Mouse (Mus musculus): ENCODE measurements at regions not wholly inside any gene's neighbourhood (a gene's known extent, or its start where the extent isn't known, plus 50 kb on each side); places are given as distances from the start of the nearest gene placed in this dataset.

DNA sequence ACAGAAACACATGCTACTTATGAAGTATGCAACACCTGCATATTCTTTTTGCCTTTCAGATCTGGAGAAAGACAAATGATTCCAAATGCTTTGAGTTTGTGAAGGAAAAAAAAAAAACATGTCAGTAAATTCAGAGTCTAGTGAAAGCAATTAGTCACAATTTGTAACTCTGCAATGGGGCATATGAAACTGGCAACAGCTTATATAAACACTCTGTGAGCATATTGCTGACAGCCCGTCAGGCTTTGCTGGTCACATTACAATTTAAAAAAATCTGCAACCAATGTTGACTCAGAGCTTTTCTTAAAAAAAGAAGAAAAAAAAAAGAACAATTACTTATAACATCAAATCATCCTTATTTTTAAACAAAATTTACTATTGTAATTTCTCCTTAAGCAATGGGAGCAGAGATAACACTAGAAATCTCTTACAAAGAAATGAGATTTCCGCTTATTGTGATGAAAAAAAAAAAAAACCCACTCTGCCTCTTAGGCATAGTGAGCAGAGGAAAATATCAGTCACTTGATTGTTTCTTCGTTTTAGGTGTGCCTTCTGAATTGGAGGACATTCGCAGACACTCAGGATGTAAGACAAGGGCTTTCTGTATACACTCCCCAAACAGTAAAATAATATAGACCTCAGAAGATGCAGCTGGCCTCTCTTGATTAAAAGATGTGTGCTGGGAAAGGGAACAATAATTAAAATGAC is 115.1 kb upstream of the Asb5 start:
- Histone ChIP-seq H3K4me1 (no peaks in the 10 kb centered on the region), H3K27ac (replicated peaks) (no peak overlapping the region), H3K4me2 (replicated peaks) (no peak overlapping the region), H3K9ac (replicated peaks) (no peak overlapping the region), H3K4me3 (no peak overlapping the region), H3K27me3 (no peaks in the 10 kb centered on the region), H3K36me3 (no peaks in the 10 kb centered on the region), H3K9me3 (no peaks in the 10 kb centered on the region)
- ATAC-seq (replicated peaks) = no peak; the same call in 1 of the 2 replicates
- WGBS = 75% methylated on average over 4 of the region's 4 CpGs

GRCm38 (mm10) chr8:54416691-54417090 is 112.7 kb upstream of the Asb5 start:
- Histone ChIP-seq H3K9ac (replicated peaks) (no peak overlapping the region), H3K4me1 (no peaks in the 10 kb centered on the region), H3K36me3 (no peaks in the 10 kb centered on the region), H3K4me3 (no peak overlapping the region), H3K27me3 (no peaks in the 10 kb centered on the region), H3K27ac (replicated peaks) (no peak overlapping the region), H3K9me3 (no peaks in the 10 kb centered on the region), H3K4me2 (replicated peaks) (no peak overlapping the region)
- WGBS = 91% methylated on average over 2 of the region's 2 CpGs
- no peak for ATAC-seq (replicated peaks)

GRCm38 (mm10) chr8:54418035-54418434 is 111.3 kb upstream of the Asb5 start:
- 88% methylated on average over 2 of the region's 2 CpGs for WGBS
- no peaks in the 10 kb centered on the region for H3K4me1 ChIP-seq
- H3K9ac ChIP-seq (replicated peaks) = no peak overlapping the region
- H3K4me2 ChIP-seq (replicated peaks) = no peak overlapping the region
- no peaks in the 10 kb centered on the region for H3K9me3 ChIP-seq
- no peaks in the 10 kb centered on the region for H3K36me3 ChIP-seq
- H3K27me3 ChIP-seq = no peaks in the 10 kb centered on the region
- no peak overlapping the region for H3K4me3 ChIP-seq
- no peak for ATAC-seq (replicated peaks)
- H3K27ac ChIP-seq (replicated peaks) = no peak overlapping the region

- WGBS = 88% methylated on average over 6 of the region's 6 CpGs
- Histone ChIP-seq H3K4me2 (replicated peaks) (no peak overlapping the region), H3K27ac (replicated peaks) (no peak overlapping the region), H3K9me3 (no peaks in the 10 kb centered on the region), H3K4me3 (no peak overlapping the region), H3K27me3 (no peaks in the 10 kb centered on the region), H3K36me3 (no peaks in the 10 kb centered on the region), H3K4me1 (no peaks in the 10 kb centered on the region), H3K9ac (replicated peaks) (no peak overlapping the region)
- no peak for ATAC-seq (replicated peaks)
Measured at GRCm38 (mm10) chr8:54420339-54421098, 108.9 kb upstream of the Asb5 start.

DNA sequence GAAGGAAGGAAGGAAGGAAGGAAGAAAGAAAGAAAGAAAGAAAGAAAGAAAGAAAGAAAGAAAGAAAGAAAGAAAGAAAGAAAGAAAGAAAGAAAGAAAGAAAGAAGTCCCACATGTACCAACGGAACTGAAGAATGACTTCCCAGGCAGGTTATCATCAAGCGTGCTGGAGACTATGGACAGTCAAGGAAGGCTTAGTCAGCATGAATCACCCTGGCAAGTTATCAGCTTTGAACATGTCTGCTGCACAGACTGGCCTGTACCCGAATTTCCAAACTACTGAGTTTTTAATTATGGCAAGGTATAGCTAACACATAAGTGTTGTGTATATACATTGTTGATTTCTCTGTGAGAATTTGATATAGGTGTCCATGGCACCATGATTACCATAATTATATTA is 104.3 kb upstream of the Asb5 start:
- no peaks in the 10 kb centered on the region for H3K4me1 ChIP-seq
- ATAC-seq (replicated peaks) = no peak
- no peaks in the 10 kb centered on the region for H3K36me3 ChIP-seq
- H3K9me3 ChIP-seq = no peaks in the 10 kb centered on the region
- whole genome bisulfite sequencing = 88% methylated on average over 3 of the region's 3 CpGs
- no peak overlapping the region for H3K27ac ChIP-seq (replicated peaks)
- H3K9ac ChIP-seq (replicated peaks) = no peak overlapping the region
- no peak overlapping the region for H3K4me2 ChIP-seq (replicated peaks)
- no peaks in the 10 kb centered on the region for H3K27me3 ChIP-seq
- H3K4me3 ChIP-seq = no peak overlapping the region

DNA sequence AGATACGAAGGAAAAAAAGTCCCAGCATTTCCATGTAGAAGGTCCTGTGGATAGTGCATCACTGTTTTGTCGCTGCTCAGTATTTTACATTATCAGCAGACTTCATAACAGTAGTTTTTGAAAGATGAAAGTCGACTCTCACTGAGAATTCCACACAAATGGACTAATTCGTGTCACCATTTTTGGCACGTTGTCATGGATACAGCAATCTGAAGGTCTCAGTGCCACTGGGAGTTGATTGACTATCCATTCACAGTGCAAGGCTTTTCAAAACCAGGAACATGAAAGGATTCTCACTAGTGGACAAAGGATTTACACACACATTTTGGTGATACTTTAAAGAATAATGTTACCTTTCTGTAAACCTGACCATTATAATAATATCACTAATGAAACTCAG is 93.7 kb upstream of the Asb5 start:
- no peak overlapping the region for H3K4me3 ChIP-seq
- no peaks in the 10 kb centered on the region for H3K36me3 ChIP-seq
- no peak overlapping the region for H3K4me2 ChIP-seq (replicated peaks)
- no peaks in the 10 kb centered on the region for H3K9me3 ChIP-seq
- H3K27me3 ChIP-seq = no peaks in the 10 kb centered on the region
- WGBS = 61% methylated on average over 5 of the region's 5 CpGs
- no peak overlapping the region for H3K9ac ChIP-seq (replicated peaks)
- ATAC-seq (replicated peaks) = no peak
- H3K27ac ChIP-seq (replicated peaks) = no peak overlapping the region
- H3K4me1 ChIP-seq = no peaks in the 10 kb centered on the region

- no peaks in the 10 kb centered on the region for H3K4me1 ChIP-seq
- no peak overlapping the region for H3K4me3 ChIP-seq
- 77% methylated on average over 3 of the region's 3 CpGs for WGBS
- ATAC-seq (replicated peaks) = no peak
- H3K36me3 ChIP-seq = no peaks in the 10 kb centered on the region
- no peak overlapping the region for H3K9ac ChIP-seq (replicated peaks)
- no peak overlapping the region for H3K4me2 ChIP-seq (replicated peaks)
- no peaks in the 10 kb centered on the region for H3K9me3 ChIP-seq
- no peak overlapping the region for H3K27ac ChIP-seq (replicated peaks)
- H3K27me3 ChIP-seq = no peaks in the 10 kb centered on the region
Measured at GRCm38 (mm10) chr8:54441143-54441542, 88.2 kb upstream of the Asb5 start.

GRCm38 (mm10) chr8:54442395-54442794 is 87.0 kb upstream of the Asb5 start:
- H3K4me1 ChIP-seq = no peaks in the 10 kb centered on the region
- 90% methylated on average over 1 of the region's 1 CpGs for WGBS
- H3K9me3 ChIP-seq = no peaks in the 10 kb centered on the region
- H3K27ac ChIP-seq (replicated peaks) = no peak overlapping the region
- ATAC-seq (replicated peaks) = no peak
- no peak overlapping the region for H3K4me2 ChIP-seq (replicated peaks)
- no peak overlapping the region for H3K4me3 ChIP-seq
- no peaks in the 10 kb centered on the region for H3K36me3 ChIP-seq
- no peaks in the 10 kb centered on the region for H3K27me3 ChIP-seq
- no peak overlapping the region for H3K9ac ChIP-seq (replicated peaks)

DNA sequence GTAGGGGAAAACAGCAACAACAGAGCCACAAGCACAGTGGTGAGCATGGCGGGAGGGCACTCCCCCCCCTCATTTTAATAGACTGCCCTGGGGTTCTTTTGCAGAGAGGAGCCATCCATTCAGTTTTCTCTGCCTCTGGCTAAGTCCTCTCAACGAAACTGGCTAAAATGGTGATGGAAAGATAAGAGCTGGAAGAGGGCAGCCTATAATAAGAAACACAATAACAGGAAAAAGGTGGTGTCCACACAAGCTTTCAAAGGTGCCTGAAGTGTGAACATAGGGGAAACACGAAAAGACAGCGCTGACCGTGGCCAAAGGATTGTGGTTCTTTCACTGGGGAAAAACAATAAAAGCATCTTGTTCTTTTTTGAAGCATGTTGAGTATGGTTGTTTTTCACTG is 83.0 kb upstream of the Asb5 start:
- 23% methylated on average over 5 of the region's 5 CpGs for WGBS
- Histone ChIP-seq H3K4me2 (replicated peaks) (no peak overlapping the region), H3K9me3 (no peaks in the 10 kb centered on the region), H3K4me3 (no peak overlapping the region), H3K4me1 (no peaks in the 10 kb centered on the region), H3K9ac (replicated peaks) (no peak overlapping the region), H3K27ac (replicated peaks) (no peak overlapping the region), H3K27me3 (no peaks in the 10 kb centered on the region), H3K36me3 (no peaks in the 10 kb centered on the region)
- no peak for ATAC-seq (replicated peaks)

- no peak overlapping the region for H3K27ac ChIP-seq (replicated peaks)
- H3K4me2 ChIP-seq (replicated peaks) = no peak overlapping the region
- no peaks in the 10 kb centered on the region for H3K36me3 ChIP-seq
- H3K4me3 ChIP-seq = no peak overlapping the region
- H3K9ac ChIP-seq (replicated peaks) = no peak overlapping the region
- no peak for ATAC-seq (replicated peaks)
- no peaks in the 10 kb centered on the region for H3K9me3 ChIP-seq
- H3K4me1 ChIP-seq = no peaks in the 10 kb centered on the region
- no peaks in the 10 kb centered on the region for H3K27me3 ChIP-seq
Measured at GRCm38 (mm10) chr8:54449811-54450210, 79.6 kb upstream of the Asb5 start.

DNA sequence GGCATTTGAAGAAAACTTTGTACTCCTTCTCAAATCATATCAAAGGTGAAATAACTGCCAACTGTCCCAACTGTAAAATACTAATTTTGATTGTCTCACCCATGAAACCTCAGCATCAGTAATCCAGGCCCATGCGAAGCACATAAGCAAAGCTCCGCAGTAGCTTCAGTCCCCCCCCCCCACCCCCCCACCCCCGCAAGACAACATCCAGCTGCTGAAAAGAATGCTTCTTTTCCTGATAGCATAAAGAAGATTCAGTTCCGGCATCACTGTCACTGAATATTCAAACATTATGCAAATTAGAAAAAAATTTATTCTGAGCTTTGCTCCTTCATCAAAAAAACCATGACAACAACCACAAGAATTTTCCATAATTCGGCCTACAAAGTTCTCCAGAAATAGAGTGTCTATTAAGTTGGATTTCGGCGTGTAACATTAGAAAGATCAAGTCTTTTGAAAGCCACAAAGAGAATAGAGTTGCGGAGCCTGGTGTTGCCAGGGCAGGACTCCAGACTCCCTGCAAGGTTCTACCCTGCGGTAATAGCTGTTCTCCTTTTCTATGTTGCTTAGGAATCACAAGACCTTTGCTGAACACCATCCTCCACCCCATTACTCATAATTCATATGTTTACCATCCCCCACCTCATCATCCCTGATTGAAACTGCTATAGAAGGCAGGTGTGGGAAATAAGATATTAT is 77.9 kb upstream of the Asb5 start:
- Histone ChIP-seq H3K27me3 (no peaks in the 10 kb centered on the region), H3K4me2 (replicated peaks) (no peak overlapping the region), H3K9me3 (no peaks in the 10 kb centered on the region), H3K36me3 (no peaks in the 10 kb centered on the region), H3K4me3 (no peak overlapping the region), H3K4me1 (no peaks in the 10 kb centered on the region), H3K9ac (replicated peaks) (no peak overlapping the region), H3K27ac (replicated peaks) (no peak overlapping the region)
- WGBS = 51% methylated on average over 9 of the region's 9 CpGs
- ATAC-seq (replicated peaks) = no peak

DNA sequence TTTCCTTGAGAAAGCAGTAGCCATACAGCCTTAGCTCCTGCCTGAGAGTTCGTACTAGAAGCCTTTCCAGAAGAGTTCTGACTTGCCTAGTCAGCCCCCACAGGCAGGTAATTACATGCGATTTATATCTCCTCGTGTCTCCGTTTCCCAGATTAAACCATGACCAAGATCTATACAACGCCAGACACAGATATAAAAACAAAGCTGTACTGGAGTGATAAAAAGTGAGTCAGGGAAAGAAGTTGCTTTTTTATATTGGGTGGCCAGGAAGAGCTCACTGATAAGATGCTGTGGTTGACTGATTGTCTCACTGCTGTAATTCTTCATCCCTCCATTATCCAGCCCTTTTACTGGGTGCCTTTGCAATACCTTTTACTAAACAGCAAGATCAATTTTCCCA is 64.4 kb upstream of the Asb5 start:
- no peaks in the 10 kb centered on the region for H3K4me1 ChIP-seq
- H3K27ac ChIP-seq (replicated peaks) = no peak overlapping the region
- no peaks in the 10 kb centered on the region for H3K9me3 ChIP-seq
- no peaks in the 10 kb centered on the region for H3K27me3 ChIP-seq
- ATAC-seq (replicated peaks) = no peak
- H3K9ac ChIP-seq (replicated peaks) = no peak overlapping the region
- 87% methylated on average over 5 of the region's 5 CpGs for WGBS
- no peak overlapping the region for H3K4me3 ChIP-seq
- no peaks in the 10 kb centered on the region for H3K36me3 ChIP-seq
- no peak overlapping the region for H3K4me2 ChIP-seq (replicated peaks)
